Mouse (Mus musculus) heart, postnatal 25 days (tissue): ENCODE measurements at regions not wholly inside any gene's neighbourhood (a gene's known extent, or its start where the extent isn't known, plus 50 kb on each side); places are given as distances from the start of the nearest gene placed in this dataset.

Experiments used
- DNase-seq: peaks from one replicate; pipeline ENCODE4 v3.0.0; 2022; ENCODE audit warnings: low spot score
- intact Hi-C: fragments of 180-260 bp; cut with DNase I; formaldehyde crosslinking; loops from one replicate; pipeline ENCODE4 v1.15.1; 2025

GRCm38 (mm10) chr17:15311822-15312221 is 64.8 kb downstream of the Dll1 start:
- intact Hi-C loops, result no loop called here
- DNase-seq, result no peak

- no peak for DNase-seq
- intact Hi-C loops, result no loop called here
These were observed 66.2 kb downstream of the Dll1 start for GRCm38 (mm10) chr17:15310465-15310864.

- DNase-seq, result no peak
These were observed 74.6 kb downstream of the Dll1 start for GRCm38 (mm10) chr17:15302110-15302509.

GRCm38 (mm10) chr17:15299743-15300371 is 76.8 kb downstream of the Dll1 start:
- DNase-seq, result no peak
- intact Hi-C loops, result no loop called here

More at GRCm38 (mm10) chr17:15302110-15302509, 74.6 kb downstream of the Dll1 start:
- intact Hi-C loops, result no loop called here

GRCm38 (mm10) chr17:15294165-15294585 is 82.5 kb downstream of the Dll1 start:
- intact Hi-C loops, result no loop called here
- DNase-seq, result no peak

- intact Hi-C loops, result no loop called here
- DNase-seq, result no peak
These were observed 84.1 kb downstream of the Dll1 start for GRCm38 (mm10) chr17:15292490-15293070.

- no peak for DNase-seq
- intact Hi-C loops, result no loop called here
These were observed 85.0 kb downstream of the Dll1 start for GRCm38 (mm10) chr17:15291626-15292025.

- no peak for DNase-seq
- intact Hi-C loops, result no loop called here
These were observed 86.3 kb downstream of the Dll1 start for GRCm38 (mm10) chr17:15290326-15290725.

GRCm38 (mm10) chr17:15289062-15289461 is 87.6 kb downstream of the Dll1 start:
- intact Hi-C loops, result loop anchor here (2.0 to 5.0 kb wide), 2 partner anchors 88 to 222 kb away; partner anchors contain the start of gene Dll1
- DNase-seq, result no peak

- DNase-seq, result no peak
- intact Hi-C loops, result loop anchor here (2.0 to 5.0 kb wide), 2 partner anchors 88 to 221 kb away; partner anchors contain the start of gene Dll1
These were observed 88.0 kb downstream of the Dll1 start for GRCm38 (mm10) chr17:15288640-15289039.

GRCm38 (mm10) chr17:15286596-15286995 is 90.1 kb downstream of the Dll1 start:
- no peak for DNase-seq
- intact Hi-C loops, result loop anchor here (5.0 kb wide), 1 partner anchor 219 kb away; no protein-coding TSS in a partner anchor

GRCm38 (mm10) chr17:15285399-15286043 is 91.2 kb downstream of the Dll1 start:
- peak; percentile 37 for DNase-seq
- intact Hi-C loops, result loop anchor here (5.0 kb wide), 1 partner anchor 218 kb away; no protein-coding TSS in a partner anchor

GRCm38 (mm10) chr17:15269905-15270304 is 106.8 kb downstream of the Dll1 start:
- intact Hi-C loops, result no loop called here
- DNase-seq, result no peak

- intact Hi-C loops, result no loop called here
- no peak for DNase-seq
These were observed 107.5 kb downstream of the Dll1 start for GRCm38 (mm10) chr17:15269056-15269612.

GRCm38 (mm10) chr17:15267721-15268120 is 109.0 kb downstream of the Dll1 start:
- intact Hi-C loops, result no loop called here
- DNase-seq, result no peak

- intact Hi-C loops, result no loop called here
- DNase-seq, result no peak
These were observed 117.1 kb downstream of the Dll1 start for GRCm38 (mm10) chr17:15259427-15260101.

GRCm38 (mm10) chr17:15255874-15256273 is 120.8 kb downstream of the Dll1 start:
- intact Hi-C loops, result no loop called here
- no peak for DNase-seq

- no peak for DNase-seq
- intact Hi-C loops, result no loop called here
These were observed 122.9 kb downstream of the Dll1 start for GRCm38 (mm10) chr17:15253785-15254184.

- intact Hi-C loops, result no loop called here
- DNase-seq, result no peak
These were observed 123.4 kb downstream of the Dll1 start for GRCm38 (mm10) chr17:15253271-15253670.

- DNase-seq, result no peak
- intact Hi-C loops, result no loop called here
These were observed 124.5 kb downstream of the Dll1 start for GRCm38 (mm10) chr17:15252187-15252586.
